Mouse (Mus musculus) thymus, postnatal 14 days (tissue): ENCODE measurements around the gene Phf20.
"Not testable (repeated sequence)": the region's sequence is repeated elsewhere in the genome, so short reads cannot be mapped to it uniquely, and the experiment has no call there.

Source experiments
- DNase-seq: peaks from one replicate; pipeline ENCODE4 v3.0.0; 2021

Gene Phf20

GRCm38 (mm10) chr2:156196302-156197128 is at the start of gene Phf20:
Gene Phf20 (plus strand): TSS chr2:156196466.
- peak; percentile 99 for DNase-seq

DNA sequence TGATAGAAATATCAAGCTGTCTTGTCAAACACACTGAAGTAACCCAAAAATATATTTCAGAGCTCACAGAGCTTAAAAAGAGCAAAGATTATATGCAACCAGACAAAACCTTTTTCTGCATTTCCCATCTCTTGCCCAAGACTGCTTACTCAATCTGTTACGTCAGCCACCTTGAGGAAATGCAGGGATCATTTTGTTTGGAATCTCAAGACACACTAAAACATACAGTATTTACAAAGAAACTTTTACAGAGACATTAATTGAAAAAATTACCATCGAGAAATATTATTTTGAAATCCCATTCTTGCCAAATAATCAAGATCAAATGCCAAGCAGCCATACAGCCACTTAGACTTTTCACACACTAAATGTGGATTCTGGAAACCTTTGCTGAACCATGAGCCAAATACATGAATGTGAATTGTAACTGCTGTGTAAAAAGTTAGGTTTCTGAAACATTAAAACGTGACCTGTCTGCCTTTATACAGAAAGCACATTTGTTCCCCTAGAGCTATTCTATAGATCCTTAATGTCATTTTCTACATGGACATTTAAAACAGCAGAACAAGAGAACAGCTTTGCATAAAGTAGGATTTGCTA is 48.9 kb upstream of the Phf20 start:
- no peak for DNase-seq

DNA sequence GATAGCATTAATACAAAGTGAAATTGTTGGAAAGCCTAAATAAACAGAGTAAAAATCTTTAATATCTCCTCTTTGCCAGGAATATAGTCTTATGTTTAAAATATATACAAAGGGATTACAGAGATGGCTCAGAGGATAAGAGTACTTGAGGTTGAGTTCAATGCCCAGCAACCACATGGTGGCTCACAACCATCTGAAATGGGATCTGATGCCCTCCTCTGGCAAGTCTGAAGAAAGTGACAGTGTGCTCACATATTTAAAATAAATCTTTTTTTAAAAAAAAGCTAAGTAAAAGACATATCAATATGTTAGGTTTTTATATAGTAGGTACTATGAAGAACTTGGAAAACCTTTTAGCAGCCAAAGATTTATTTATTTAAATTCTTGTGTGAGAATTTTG is 44.7 kb upstream of the Phf20 start:
- DNase-seq: no peak

DNA sequence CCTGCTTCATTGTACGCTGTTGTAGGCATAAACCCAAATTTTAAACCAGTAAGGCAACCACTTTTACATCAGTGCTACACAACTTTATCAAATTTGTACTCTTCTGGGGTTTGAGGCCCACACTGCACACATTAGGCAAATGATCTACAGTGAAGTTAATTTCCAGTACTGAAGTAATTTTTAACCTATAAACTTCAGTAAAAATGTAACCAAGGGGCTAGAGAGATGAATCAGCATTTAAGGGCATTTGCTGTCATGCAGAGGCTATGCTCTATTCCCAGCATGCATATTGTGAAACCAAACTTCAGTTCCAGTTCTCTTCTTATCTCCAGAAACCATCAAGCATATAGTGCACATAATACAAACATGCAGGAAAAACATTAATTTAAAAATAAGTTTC is 30.8 kb upstream of the Phf20 start:
- DNase-seq: no peak

DNA sequence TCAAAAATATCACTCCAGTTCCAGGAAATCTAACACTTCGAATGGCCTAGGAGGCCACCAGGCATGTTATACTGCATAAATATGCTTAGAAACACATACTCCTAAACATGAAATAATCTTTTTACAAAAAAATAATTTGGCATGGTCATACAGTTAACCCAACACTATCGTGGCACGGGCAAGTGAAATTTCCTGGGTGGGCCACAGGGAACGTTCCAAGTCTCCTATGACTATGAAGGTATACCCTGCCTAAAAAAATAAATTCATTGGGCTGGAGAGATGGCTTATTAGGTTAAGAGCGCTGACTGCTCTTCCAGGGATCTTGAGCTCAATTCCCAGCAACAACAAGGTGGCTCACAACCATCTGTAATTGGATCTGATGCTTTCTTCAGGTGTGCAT is 29.7 kb upstream of the Phf20 start:
- no peak for DNase-seq

GRCm38 (mm10) chr2:156177079-156177478 is 19.2 kb upstream of the Phf20 start:
- DNase-seq: no peak

DNA sequence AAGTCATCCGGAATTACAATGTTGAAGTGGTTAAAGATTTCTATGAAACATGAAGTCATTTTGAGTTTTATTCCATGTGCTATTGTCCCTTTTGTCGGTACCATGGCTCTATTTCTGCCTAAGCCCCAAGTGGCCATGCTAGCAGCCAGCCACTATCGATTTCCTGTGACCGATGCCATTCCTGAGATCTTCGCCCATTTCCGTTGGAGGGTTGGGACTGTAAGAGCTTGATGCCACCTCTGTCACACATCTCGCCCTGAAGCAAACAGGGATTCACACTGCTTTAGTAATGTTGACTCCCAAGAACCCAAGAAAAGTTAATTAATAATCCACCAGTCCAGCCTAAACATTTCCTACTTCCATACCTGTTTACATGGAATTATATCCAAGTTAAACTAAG is 18.6 kb upstream of the Phf20 start:
- DNase-seq: no peak

GRCm38 (mm10) chr2:156179046-156179795 is 17.0 kb upstream of the Phf20 start:
- peak; percentile 91 for DNase-seq

GRCm38 (mm10) chr2:156179796-156180093 is 16.5 kb upstream of the Phf20 start:
- DNase-seq: no peak

GRCm38 (mm10) chr2:156180094-156180821 is 16.0 kb upstream of the Phf20 start, which contains the start of gene Rbm39:
Gene Rbm39 (minus strand): TSS chr2:156180238.
- peak; percentile 100 for DNase-seq

DNA sequence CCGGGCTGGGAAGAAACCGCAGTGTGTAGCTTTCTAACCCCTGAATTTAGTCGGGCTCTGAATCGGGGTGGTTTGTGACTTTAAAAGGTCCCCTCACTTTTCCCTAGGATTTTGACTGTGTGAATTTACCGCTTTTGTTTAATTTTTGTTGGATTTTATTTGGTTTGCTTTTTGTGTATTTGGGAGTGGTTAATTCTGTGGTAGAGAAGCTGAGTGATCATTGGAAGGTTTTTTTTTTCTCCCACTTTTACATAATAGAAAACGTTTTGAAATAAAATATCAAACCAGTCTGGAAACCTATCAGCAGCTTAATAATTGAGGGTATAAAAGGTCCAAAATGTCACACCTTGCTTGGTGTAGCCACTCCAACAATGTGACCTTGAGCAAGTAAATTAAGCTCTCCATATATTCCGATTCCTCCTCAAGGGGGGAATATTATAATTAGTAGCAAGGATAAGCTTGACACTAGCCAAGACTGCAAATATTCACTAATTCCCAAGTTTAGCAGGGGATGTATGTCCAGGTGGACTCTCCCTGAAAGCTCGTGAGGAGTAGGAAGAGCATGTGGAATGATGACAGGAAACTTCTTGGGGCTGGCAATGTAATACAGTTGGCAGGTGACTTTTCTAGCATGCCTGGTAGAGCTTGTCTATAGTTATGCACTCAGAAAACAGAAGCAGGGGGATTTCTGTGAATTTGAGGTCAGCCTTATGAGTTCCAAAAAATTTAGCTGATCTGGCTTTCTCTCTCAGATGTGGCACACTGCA is 15.3 kb upstream of the Phf20 start:
- no peak for DNase-seq

- DNase-seq: no peak
Measured at GRCm38 (mm10) chr2:156181592-156181991, 14.7 kb upstream of the Phf20 start.

DNA sequence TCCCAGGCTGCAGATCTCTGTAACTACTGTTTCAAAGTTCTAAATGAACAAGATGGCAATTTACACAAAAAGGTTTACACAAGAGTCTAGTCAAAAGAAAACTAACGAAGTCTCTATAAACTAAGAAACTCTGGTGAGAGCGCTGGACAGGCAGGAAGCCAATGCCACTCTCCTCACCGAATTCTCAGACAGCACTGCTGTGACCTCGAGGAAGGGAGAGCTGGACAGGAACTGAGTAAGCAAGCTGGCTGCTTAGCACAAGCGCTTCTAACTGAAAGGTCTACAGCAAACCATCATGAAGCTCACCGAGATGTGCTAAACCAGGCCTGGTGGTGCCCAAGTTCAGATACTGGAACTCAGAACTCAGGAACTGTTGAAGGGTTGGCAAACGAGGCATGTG is 7.0 kb upstream of the Phf20 start:
- not testable (repeated sequence) for DNase-seq

- peak; percentile 78 for DNase-seq
Measured at GRCm38 (mm10) chr2:156190004-156190896, 6.0 kb upstream of the Phf20 start.

- DNase-seq: no peak
Measured at GRCm38 (mm10) chr2:156191540-156191939, 4.7 kb upstream of the Phf20 start.

DNA sequence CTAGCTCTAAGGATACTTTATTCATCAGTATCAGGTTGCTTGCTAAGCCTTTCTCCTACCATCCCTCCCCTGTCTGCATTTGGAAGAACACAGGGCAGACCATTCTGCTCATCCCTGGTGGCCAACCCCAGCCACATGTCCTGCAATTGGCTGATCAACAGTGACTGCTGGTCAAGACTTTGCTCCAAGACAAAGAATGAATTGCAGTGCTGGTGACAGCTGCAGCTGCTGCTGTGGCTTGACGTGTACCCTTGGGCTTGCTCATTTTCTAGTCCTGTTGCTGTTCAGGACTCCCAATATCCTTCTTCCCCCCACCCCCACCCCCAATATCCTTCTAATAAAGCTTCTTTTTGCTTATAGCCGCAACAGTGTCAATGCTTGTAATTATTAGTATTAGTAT is 4.2 kb upstream of the Phf20 start:
- no peak for DNase-seq

DNA sequence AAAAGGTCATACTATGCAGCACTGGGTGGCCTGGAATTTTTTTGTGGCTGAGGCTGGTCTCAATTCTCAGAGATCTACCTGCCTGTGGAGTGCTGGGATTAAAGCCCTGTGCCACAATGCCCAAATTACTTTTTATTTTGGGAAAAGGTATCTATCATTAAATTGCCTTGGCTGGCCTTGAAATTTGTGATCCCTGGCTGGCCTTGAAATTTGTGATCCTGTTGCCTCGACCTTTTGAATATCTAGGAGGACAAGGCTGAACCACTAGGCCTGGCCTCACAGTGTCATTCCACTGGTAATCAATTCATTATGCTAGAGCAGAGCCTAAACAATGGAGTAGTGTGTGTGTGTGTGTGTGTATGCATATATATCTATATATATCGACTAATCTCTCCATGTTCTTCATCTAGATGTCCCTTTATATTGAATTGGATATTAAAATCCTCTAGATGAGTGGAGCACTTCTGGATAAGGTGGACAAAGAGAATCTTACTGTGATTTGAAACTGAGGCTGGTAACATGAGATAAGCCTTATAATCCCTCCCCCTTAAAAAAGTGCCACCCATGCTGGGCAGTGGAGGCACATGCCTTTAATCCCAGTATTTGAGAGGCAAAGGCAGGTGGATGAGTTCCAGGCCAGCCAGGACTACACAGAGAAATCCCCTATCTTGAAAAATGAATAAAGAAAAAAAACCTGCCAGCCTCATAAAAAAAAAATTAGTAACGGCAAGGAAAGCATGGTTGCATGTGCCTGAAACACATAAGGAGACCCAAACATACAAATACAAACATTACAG is 3.0 kb upstream of the Phf20 start:
- no peak for DNase-seq

GRCm38 (mm10) chr2:156194571-156194970 is 1.7 kb upstream of the Phf20 start:
- no peak for DNase-seq

- DNase-seq: no peak
Measured at GRCm38 (mm10) chr2:156197129-156197911, 1.1 kb downstream of the Phf20 start.

DNA sequence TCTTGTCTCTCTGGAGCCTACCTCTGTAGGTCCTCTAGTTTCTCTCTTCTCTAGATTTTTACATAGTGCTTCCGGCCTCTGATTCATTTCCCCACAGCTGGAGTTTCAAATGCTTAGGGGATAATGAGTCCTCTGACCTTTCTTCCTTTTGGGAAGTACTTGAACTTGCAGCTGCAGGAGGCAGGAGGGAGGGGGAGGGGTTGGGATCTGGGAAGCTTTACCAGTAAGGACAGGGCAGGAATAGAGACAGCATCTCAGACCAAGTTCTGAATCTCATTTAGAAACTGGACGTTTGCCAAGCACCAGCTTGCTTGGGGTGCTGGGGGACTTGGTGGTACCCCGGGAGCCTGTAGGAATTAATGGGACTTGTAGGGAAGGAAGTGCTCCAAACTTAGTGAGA is 3.7 kb downstream of the Phf20 start:
- no peak for DNase-seq
